Mouse (Mus musculus): ENCODE data around the gene Cyp4b1.
"Not testable (repeated sequence)": the region's sequence is repeated elsewhere in the genome, so short reads cannot be mapped to it uniquely, and the experiment has no call there.

Cyp4b1 gene

GRCm38 (mm10) chr4:115647580-115647979, at the start of gene Cyp4b1:
Gene Cyp4b1, minus strand, starts transcription at chr4:115647723.
- DNase-seq (ENCODE audit: low read depth, low spot score): peak; percentile 48

GRCm38 (mm10) chr4:115686299-115686698, 38.8 kb upstream of the Cyp4b1 start:
- no peak for DNase-seq (ENCODE audit: low read depth, low spot score)

- peak; percentile 5 for DNase-seq (ENCODE audit: low read depth, low spot score)
Observed at GRCm38 (mm10) chr4:115659190-115659589, 11.7 kb upstream of the Cyp4b1 start.

- DNase-seq (ENCODE audit: low read depth, low spot score): no peak
Observed at GRCm38 (mm10) chr4:115657867-115658249, 10.3 kb upstream of the Cyp4b1 start.

- DNase-seq (ENCODE audit: low read depth, low spot score): no peak
Observed at GRCm38 (mm10) chr4:115657104-115657866, 9.8 kb upstream of the Cyp4b1 start.

- not testable (repeated sequence) for DNase-seq (ENCODE audit: low read depth, low spot score)
Observed at GRCm38 (mm10) chr4:115656535-115656922, 9.0 kb upstream of the Cyp4b1 start.

- not testable (repeated sequence) for DNase-seq (ENCODE audit: low read depth, low spot score)
Observed at GRCm38 (mm10) chr4:115655841-115656534, 8.5 kb upstream of the Cyp4b1 start.

GRCm38 (mm10) chr4:115650866-115651265, 3.3 kb upstream of the Cyp4b1 start:
- no peak for DNase-seq (ENCODE audit: low read depth, low spot score)

GRCm38 (mm10) chr4:115649344-115649743, 1.8 kb upstream of the Cyp4b1 start:
- peak; percentile 25 for DNase-seq (ENCODE audit: low read depth, low spot score)

GRCm38 (mm10) chr4:115648752-115649151, 1.2 kb upstream of the Cyp4b1 start:
- DNase-seq (ENCODE audit: low read depth, low spot score): no peak

GRCm38 (mm10) chr4:115645371-115645770, 2.2 kb downstream of the Cyp4b1 start:
- DNase-seq (ENCODE audit: low read depth, low spot score): no peak

GRCm38 (mm10) chr4:115642967-115643754, 4.4 kb downstream of the Cyp4b1 start:
- DNase-seq (ENCODE audit: low read depth, low spot score): no peak

- not testable (repeated sequence) for DNase-seq (ENCODE audit: low read depth, low spot score)
Observed at GRCm38 (mm10) chr4:115625560-115625959, 22.0 kb downstream of the Cyp4b1 start.

GRCm38 (mm10) chr4:115614005-115614404, 33.5 kb downstream of the Cyp4b1 start:
- DNase-seq (ENCODE audit: low read depth, low spot score): no peak

- DNase-seq (ENCODE audit: low read depth, low spot score): not testable (repeated sequence)
Observed at GRCm38 (mm10) chr4:115600611-115601010, 46.9 kb downstream of the Cyp4b1 start, which contains the start of gene Cyp4a32. Gene Cyp4a32, plus strand, starts transcription at chr4:115600969.

GRCm38 (mm10) chr4:115596824-115597336, 50.6 kb downstream of the Cyp4b1 start:
- no peak for DNase-seq (ENCODE audit: low read depth, low spot score)

GRCm38 (mm10) chr4:115596357-115596756, 51.2 kb downstream of the Cyp4b1 start:
- DNase-seq (ENCODE audit: low read depth, low spot score): no peak

GRCm38 (mm10) chr4:115583036-115583435, 64.5 kb downstream of the Cyp4b1 start:
- DNase-seq (ENCODE audit: low read depth, low spot score): no peak

- no peak for DNase-seq (ENCODE audit: low read depth, low spot score)
Observed at GRCm38 (mm10) chr4:115575776-115576175, 71.7 kb downstream of the Cyp4b1 start.

- no peak for DNase-seq (ENCODE audit: low read depth, low spot score)
Observed at GRCm38 (mm10) chr4:115575255-115575654, 72.3 kb downstream of the Cyp4b1 start.

All from 3T3-L1 (cell line).